Mouse (Mus musculus) layer of hippocampus, adult 11-12 months (tissue): ENCODE data around the gene Cfap161.

ENCODE experiments used
- DNase-seq: peaks from one replicate; pipeline ENCODE4 v3.0.0; 2022; ENCODE audit warnings: low spot score

Cfap161 gene

DNA sequence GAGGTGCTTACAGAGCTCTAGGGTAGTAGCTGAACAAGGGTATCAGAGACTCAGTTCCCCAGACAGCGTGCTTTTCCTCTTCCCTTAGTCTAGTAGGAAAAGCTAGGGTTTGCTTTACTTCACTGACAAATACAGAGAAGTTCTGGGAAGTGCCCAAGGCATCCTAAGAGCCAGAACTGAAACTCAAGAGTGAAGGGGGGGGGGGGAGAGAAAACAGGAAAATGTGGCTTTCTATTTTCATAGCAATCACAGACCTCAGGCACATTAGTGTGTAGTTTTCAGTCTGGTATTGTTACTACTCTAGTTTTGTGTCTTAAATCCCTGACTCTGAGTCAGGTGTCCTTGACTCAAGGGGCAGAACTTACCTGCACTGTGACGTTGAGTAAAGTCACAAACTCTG, 7.3 kb upstream of the Cfap161 start:
- DNase-seq, result no peak

GRCm38 (mm10) chr7:83801483-83801875, 6.8 kb upstream of the Cfap161 start:
- no peak for DNase-seq

- peak; percentile 39 for DNase-seq
Measured at GRCm38 (mm10) chr7:83800561-83801482, 6.1 kb upstream of the Cfap161 start.

DNA sequence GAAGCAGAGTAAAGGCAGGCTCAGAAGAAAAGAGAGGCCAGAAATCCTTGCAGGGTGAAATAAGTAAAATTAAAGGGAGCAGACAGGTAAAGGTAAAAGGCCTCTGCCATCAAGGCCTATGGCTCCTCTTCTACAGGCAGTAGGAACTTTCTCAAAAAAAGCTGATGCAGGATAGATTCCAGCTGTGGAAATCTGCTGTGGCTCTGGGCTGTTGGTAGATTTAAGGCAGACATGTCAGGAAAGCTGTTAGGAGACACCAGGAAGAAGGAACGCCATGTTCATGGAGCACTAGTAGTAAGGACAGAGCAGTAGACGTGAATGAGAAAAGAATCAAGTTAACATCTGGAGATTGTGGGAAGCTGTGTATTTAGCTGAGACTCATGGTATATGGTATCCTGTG, 5.4 kb upstream of the Cfap161 start:
- DNase-seq, result no peak

DNA sequence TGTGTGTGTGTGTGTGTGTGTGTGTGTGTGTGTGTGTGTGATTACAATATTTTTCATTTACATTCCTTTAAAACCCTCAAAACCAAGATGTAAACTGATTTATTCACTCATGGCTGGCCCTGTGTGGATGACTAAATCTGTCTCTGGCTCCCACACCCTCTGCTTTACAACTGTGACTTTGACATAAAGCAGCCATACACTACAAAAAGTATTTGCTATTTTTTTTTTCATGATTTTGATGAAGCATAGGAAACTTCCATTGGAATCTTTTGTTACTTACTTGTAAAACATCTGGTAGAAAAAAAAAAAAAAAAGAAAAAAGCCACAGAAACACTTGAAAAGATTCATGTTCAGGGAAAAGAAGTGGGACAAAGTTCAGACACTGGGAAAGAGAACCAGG, 3.3 kb upstream of the Cfap161 start:
- no peak for DNase-seq

DNA sequence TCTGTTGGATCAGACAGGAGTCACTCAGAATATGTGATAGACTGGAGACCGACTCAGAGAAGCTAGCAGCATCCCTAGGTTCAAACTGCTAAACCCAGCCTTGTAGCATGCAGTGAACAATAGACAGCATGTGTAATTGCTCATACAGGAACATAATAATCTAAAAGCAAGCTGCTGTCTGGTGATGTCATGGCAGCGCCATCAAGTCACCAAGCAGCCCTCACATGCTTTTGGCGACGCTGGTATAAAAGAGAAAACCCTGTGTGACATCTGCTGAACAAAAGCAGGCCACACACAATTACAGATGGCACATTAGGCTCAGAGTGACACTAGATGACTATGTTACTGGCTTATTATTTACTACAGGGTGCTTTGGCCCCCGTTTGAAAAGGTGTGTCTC, 1.5 kb upstream of the Cfap161 start:
- no peak for DNase-seq

- DNase-seq, result no peak
Measured at GRCm38 (mm10) chr7:83794006-83794683, 535 bp downstream of the Cfap161 start.

- no peak for DNase-seq
Measured at GRCm38 (mm10) chr7:83780881-83781280, 13.8 kb downstream of the Cfap161 start.

DNA sequence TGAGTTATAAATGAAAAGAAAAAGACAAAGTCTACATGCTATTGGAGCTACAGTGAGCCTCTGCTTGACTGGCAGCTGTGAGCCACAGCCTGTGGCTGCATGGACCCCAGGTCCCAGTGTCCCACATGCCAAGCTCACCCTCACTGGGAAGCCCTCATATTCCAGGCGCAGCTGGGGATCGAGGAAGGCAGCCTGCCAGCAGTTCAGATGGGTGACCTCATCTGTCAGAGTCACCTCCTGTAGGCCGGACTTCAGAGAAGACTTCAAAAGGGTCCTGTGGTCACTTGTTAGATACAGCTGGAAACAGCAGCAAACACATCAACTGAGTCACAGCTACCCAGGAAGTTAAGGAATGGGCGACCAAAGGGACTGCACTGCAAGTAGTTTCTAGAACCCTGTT, 14.7 kb downstream of the Cfap161 start:
- DNase-seq, result no peak

DNA sequence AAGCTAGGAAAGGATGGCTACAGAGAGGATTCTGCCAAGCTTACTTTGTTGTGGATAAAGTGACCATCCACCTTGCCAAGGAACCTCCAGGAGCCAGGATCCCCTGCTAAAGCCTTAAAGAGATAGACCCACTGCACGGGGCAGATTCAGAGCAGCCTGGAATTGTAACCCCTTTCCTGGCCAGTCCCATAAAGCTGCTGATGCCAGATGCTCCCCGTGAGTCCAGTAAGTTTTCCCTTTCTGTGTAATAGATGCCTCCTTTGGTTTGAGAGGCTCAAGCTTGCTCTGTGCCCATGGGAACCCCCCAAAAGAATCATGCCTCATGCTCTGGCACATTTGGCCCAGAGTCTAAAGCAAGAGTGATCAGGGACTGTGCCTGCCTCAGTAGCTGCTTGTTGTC, 15.7 kb downstream of the Cfap161 start:
- no peak for DNase-seq

GRCm38 (mm10) chr7:83778516-83778915, 16.2 kb downstream of the Cfap161 start:
- DNase-seq, result no peak

DNA sequence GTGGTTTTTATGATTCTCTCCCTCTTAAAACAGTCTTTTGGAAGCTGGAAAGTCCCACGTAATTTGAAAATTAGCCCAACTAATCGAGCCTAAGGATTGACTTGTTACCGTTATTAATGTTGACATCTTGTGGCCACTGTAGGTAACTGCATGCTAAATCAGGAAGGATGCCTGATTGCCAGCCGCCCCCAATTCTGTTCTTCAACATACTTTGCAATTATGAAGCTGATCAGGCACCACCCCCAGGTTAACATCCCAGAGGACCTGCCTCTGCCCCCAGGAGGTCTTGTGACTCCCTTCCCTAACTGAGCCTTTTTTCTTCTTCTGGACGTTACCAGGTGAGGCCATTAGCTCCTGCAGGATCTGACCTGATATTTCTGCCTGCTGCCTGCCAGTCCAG, 20.0 kb downstream of the Cfap161 start:
- DNase-seq, result peak; percentile 57

DNA sequence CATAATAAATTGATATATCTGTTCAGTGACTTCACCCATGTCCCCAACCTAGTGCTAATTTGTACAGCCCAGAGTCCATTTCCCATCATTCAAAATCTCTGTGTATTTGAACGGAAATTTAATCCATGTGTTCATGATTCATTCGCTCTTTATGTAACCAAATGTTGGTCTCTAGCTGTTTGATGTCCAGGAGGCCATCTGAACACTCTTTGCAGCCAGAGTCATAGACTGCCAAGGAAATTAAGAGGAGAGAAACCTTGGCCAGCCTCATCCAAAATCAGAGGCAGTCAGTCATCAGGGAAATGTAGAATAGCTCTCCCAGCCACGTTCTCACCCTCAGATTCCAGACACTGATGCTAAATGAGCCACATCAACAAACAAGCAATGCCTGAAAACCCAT, 31.0 kb downstream of the Cfap161 start:
- no peak for DNase-seq

GRCm38 (mm10) chr7:83762336-83762735, 32.3 kb downstream of the Cfap161 start:
- DNase-seq, result no peak

DNA sequence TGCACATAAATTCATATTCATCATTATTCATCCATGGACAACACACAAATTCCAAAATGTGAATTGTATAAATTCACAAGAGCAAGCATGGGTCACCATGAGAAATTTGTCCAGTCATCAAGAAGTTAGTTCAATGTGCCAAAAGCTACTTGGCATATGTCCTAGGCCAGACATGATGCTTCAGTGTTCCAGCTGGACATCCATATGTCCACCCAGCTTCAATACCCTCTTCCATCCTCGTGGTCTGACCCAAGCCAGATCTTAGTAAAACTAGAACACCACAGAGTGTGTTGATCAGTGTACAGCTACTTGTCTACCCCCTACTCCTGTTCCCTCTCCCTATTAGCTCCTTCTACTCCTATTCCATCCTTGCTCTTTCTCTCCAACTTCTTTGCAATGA, 43.6 kb downstream of the Cfap161 start:
- no peak for DNase-seq

DNA sequence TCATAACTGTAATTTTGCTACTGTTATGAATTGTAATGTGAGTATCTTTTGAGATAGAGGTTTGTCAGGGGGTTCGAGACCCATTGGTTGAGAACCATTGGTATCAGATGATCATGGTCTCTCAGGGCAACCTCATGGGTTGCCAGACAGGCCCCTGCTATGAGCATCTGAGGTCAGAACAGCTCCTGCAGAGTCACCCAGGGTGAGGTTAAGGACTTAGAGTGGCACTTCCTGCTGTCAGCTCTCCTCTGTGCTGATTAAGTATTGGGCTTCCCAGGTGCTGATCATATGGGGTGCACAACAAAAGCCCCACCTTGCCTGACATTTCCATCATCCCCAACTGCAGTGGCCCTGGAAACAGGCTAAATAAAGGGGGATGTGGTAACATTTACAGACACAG, 46.3 kb downstream of the Cfap161 start:
- no peak for DNase-seq

GRCm38 (mm10) chr7:83746107-83746687, 48.5 kb downstream of the Cfap161 start:
- DNase-seq, result no peak

GRCm38 (mm10) chr7:83745413-83746106, 49.1 kb downstream of the Cfap161 start, which contains the start of gene Il16:
Il16 (minus strand) TSS chr7:83745726.
- DNase-seq, result no peak

DNA sequence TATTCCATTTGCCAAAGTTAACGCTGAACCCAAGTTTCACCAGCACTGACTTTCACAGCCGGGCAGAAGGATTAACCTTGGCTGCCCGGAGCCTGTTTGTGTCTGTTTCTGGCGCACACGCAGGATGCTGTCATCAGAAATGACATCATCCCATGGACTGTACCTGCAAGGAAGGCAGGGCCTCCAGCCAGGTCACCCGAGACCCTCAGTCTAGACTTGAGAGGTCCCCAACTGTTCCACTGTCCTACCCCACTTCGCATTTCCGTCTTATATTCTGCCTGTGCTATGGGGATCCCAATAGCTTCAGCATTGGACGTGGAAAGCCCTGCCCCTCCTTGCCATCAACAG, 49.6 kb downstream of the Cfap161 start:
- no peak for DNase-seq

GRCm38 (mm10) chr7:83744250-83744649, 50.4 kb downstream of the Cfap161 start:
- DNase-seq, result no peak

DNA sequence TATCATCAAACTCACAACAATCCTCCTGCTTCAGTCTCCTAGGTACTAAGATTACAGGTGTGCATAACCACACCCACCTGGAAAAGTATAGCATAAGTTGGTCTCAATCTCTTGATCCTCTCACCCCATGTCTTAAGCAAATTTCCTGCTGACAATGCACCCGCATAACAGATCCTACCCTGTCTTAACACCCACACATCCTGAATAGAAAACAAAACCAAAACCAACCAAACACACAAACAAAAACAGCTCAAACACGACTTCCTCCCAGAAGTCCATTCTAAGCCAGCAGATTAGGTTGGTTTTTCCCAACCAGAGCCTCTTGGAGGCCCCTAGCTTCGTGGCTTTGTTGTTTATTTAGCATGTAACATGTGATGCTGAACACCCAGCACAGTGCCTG, 52.0 kb downstream of the Cfap161 start:
- DNase-seq, result no peak

DNA sequence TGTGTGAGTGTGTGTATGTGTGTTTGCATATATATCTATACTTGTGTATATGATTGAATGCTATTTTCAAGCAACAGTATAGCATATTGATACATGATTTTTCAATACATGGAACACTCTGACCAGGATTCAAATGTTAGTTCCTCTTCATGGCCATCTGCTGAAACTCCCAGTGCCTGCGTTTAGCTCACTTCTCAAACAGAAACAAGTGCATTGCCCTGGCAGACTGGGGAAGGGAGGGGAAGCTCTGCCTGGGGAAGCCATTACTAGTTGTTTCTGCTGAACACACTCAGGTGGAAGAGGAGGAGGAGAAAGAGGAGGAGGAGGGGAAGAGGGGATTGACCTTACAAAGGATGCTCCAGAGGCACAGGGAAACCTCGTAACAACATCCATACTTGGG, 52.7 kb downstream of the Cfap161 start:
- DNase-seq, result no peak
